16 mouse cellular contexts compared by ENCODE assay signal in the genomic region with DNA sequence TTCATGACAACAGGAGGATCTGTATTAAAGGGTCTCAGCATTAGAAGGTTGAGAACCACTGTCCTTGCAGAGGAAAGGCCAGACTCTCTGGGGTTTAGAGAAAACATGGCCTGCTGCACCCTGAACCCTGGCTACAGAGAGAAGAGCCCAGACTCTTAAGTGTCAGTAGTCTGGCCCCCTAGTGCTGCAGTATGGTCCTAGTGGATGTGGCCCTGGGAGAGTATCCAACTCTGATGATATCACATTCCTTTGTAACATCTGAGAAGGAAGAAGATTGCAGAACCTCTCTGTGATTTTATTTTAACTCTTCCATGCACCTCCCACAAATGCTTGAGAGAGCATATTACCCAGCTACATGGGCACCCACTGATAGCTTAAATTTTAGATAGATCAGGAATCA.
"Had no signal": no experiment of that assay in that cellular context is flagged by ENCODE, and none has a peak within 500 bp of the region (broad histone marks: within the 10 kb centered on the region; RNA-seq: fewer than 3 reads in every experiment).

No protein-coding gene starts in this region.

- H3K27ac ChIP-seq: limb, embryonic 12.5 days; limb, embryonic 15.5 days; liver, embryonic 14.5 days; lung, embryonic 15.5 days; stomach, embryonic 15.5 days had no signal

- H3K9me3 ChIP-seq: limb, embryonic 12.5 days; limb, embryonic 15.5 days; lung, embryonic 15.5 days; stomach, embryonic 15.5 days had no signal

- H3K9ac ChIP-seq: limb, embryonic 12.5 days; limb, embryonic 15.5 days; liver, embryonic 14.5 days; liver, postnatal 0 days; lung, embryonic 15.5 days; stomach, embryonic 15.5 days had no signal

- DNase-seq: left cerebral cortex, postnatal 4 days; liver, postnatal 0 days; lung, postnatal 10 days; lung, postnatal 36 days; midbrain, embryonic 14.5 days; right cerebral cortex, adult 18-20 months; right cerebral cortex, postnatal 14 days; right cerebral cortex, postnatal 4 days; thymus, postnatal 25 days had no signal

- H3K4me2 ChIP-seq: limb, embryonic 12.5 days; limb, embryonic 15.5 days; liver, embryonic 11.5 days; lung, embryonic 15.5 days; midbrain, embryonic 11.5 days; stomach, embryonic 15.5 days had no signal

- H3K27me3 ChIP-seq: limb, embryonic 12.5 days; limb, embryonic 15.5 days; lung, embryonic 15.5 days; stomach, embryonic 15.5 days had no signal

- H3K36me3 ChIP-seq: limb, embryonic 12.5 days; limb, embryonic 15.5 days; lung, embryonic 15.5 days; stomach, embryonic 15.5 days had no signal

- ATAC-seq: liver, postnatal 0 days had no signal

- H3K4me3 ChIP-seq: limb, embryonic 12.5 days; limb, embryonic 15.5 days; lung, embryonic 15.5 days; stomach, embryonic 15.5 days had no signal
